ENCODE assay signal across 7 mouse cellular contexts in the genomic region with DNA sequence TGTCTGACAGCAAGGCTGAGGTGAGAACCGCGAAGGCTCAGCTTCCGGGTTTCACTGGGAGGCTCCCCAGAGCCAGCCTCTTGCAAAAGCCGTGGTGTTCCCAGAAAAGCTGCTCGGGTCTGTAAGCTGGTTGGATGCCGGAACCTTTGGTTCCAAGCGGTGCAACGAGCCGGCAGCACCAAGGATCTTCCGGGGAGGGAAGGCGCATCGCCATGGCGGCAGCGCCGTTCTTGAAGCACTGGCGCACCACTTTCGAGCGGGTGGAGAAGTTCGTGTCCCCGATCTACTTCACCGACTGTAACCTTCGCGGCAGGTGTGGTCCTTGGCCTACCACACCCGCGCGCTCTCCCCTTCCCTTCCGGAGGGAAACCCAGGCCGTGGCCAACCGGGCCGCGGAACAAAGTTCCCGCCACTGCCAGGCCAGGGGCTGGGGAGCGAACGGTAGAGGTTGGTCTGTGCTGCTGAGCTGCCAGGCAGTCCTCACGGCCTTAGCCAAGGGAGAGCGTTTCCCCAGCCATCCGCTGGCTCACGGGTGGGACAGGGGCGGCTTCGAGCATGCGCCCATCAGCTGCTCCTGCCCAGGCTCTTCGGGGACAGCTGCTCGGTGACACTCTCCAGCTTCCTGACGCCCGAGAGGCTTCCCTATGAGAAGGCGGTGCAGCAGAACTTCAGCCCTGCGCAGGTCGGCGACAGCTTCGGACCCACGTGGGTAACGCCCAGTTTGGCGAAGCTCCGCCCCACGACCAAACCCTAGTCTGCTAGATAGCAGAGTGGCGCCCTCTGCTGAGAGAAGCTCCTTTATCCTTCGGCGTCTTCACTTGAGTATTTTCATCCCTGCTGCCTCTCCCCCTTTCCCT. TPM values are rescaled to one million over a fixed set of nuclear protein-coding genes. Genes with fewer than 3 reads are reported as not detected.
DNase-seq lines count a peak whose midpoint lies in the region; ATAC-seq lines count a peak whose summit lies in the region.

A gene (plus strand): TSS at position 114 of the 857 bp plus-strand sequence.

- H3K9me3 ChIP-seq in intestine, embryonic 15.5 days: no peaks in the 10 kb centered on the region
- no peaks in the 10 kb centered on the region for H3K9me3 ChIP-seq in midbrain, embryonic 10.5 days (replicated peaks)

- peaks cover 10% of the 10 kb centered on the region; the same call in 1 of the 2 replicates for H3K4me1 ChIP-seq in intestine, embryonic 15.5 days (replicated peaks)
- H3K4me1 ChIP-seq in midbrain, embryonic 10.5 days: peaks cover 19% of the 10 kb centered on the region

- H3K27me3 ChIP-seq in intestine, embryonic 15.5 days (replicated peaks): no peaks in the 10 kb centered on the region
- no peaks in the 10 kb centered on the region for H3K27me3 ChIP-seq in midbrain, embryonic 10.5 days (ENCODE audit: low read depth, poor library complexity, severe bottlenecking)

- H3K4me2 ChIP-seq in intestine, embryonic 15.5 days (replicated peaks): peak within 1 kb of the TSS; percentile 84

- WGBS in intestine, embryonic 15.5 days: under 1% methylated on average over 58 of the region's 58 CpGs
- WGBS in midbrain, embryonic 10.5 days: under 1% methylated on average over 58 of the region's 58 CpGs

- H3K36me3 ChIP-seq in intestine, embryonic 15.5 days: peaks cover 16% of the 10 kb centered on the region
- peaks cover 54% of the 10 kb centered on the region for H3K36me3 ChIP-seq in midbrain, embryonic 10.5 days

- ATAC-seq in intestine, embryonic 15.5 days: peak; percentile 94

- DNase-seq in adrenal gland, adult 2 months: peak; percentile 95
- peak; percentile 83 for DNase-seq in embryo, embryonic 11.5 days (ENCODE audit: low read depth, low spot score)
- DNase-seq in gastrocnemius, postnatal 36 days: peak; percentile 87 to 91
- DNase-seq in left cerebral cortex, postnatal 25 days (ENCODE audit: low spot score in 2 of 2): peak; percentile 94 to 97
- peak; percentile 91 for DNase-seq in midbrain, embryonic 10.5 days (ENCODE audit: low spot score)
- DNase-seq in right cerebral cortex, postnatal 4 days: peak; percentile 95

- H3K9ac ChIP-seq in intestine, embryonic 15.5 days: peak within 1 kb of the TSS; percentile 84

- H3K4me3 ChIP-seq in intestine, embryonic 15.5 days (replicated peaks): peak within 1 kb of the TSS; percentile 76
- H3K4me3 ChIP-seq in midbrain, embryonic 10.5 days: peak within 1 kb of the TSS; percentile 86

- intact Hi-C loops in gastrocnemius, postnatal 36 days (cut with DNase I): loop anchor here (2.0 to 5.0 kb wide), 2 partner anchors 54 to 204 kb away; a partner anchor contains a TSS
- intact Hi-C loops in left cerebral cortex, postnatal 25 days (cut with DNase I): loop anchor here (1.0 to 5.0 kb wide), 4 partner anchors 59 to 240 kb away; a partner anchor contains a TSS

- H3K27ac ChIP-seq in intestine, embryonic 15.5 days: peak within 1 kb of the TSS; percentile 99
- H3K27ac ChIP-seq in midbrain, embryonic 10.5 days (replicated peaks): peak within 1 kb of the TSS; percentile 93

RNA-seq across cellular contexts. Expression of the gene that starts here (rescaled TPM):
- total RNA-seq in adrenal gland, adult 2 months (2021): 100 to 1,000 TPM in 1 of 2 experiments, 10 to 100 TPM in 1; 93.3 to 141 TPM
- polyA plus RNA-seq in adrenal gland, adult 2 months (2012; rRNA removed): 352 and 416 TPM in 2 replicates
- 10 to 100 TPM; 24.9 to 38.3 TPM for total RNA-seq in gastrocnemius, postnatal 36 days (2021)
- polyA plus RNA-seq in intestine, embryonic 15.5 days (2015; fragmentation: Nextera tagmentation; extraction: Ambion mirVana): 50.6 and 55.6 TPM in 2 replicates
- total RNA-seq in left cerebral cortex, postnatal 25 days (2021): 100 to 1,000 TPM; 107 to 142 TPM
- polyA plus RNA-seq in midbrain, embryonic 10.5 days (2016; fragmentation: Nextera tagmentation; extraction: Ambion mirVana): 61.1 and 69.7 TPM in 2 replicates

Comparison
In these comparisons a context has a peak if more than half of its experiments do, and no peak if none do; other contexts are left out.
1. Peak in every context shown above with its lines: DNase-seq, ATAC-seq, H3K4me3 ChIP-seq and H3K27ac ChIP-seq.